Mouse (Mus musculus) kidney, adult 2 months (tissue): ENCODE data around the gene Dbndd2.

ENCODE experiments used
- CTCF ChIP-seq: fragments of 200-500 bp; conservative IDR thresholded peaks from 2 replicates; pipeline ENCODE4 v1.5.1; 2011; ENCODE audit warnings: low read depth, mild to moderate bottlenecking, control low read depth, low read length, moderate library complexity, mixed read lengths; ENCODE audit not compliant: insufficient read depth, insufficient read length
- POLR2A ChIP-seq: fragments of 200-500 bp; IDR thresholded peaks from one replicate; pipeline ENCODE4 v1.6.1; 2011; ENCODE audit warnings: low read depth, low read length, control low read depth

DNA sequence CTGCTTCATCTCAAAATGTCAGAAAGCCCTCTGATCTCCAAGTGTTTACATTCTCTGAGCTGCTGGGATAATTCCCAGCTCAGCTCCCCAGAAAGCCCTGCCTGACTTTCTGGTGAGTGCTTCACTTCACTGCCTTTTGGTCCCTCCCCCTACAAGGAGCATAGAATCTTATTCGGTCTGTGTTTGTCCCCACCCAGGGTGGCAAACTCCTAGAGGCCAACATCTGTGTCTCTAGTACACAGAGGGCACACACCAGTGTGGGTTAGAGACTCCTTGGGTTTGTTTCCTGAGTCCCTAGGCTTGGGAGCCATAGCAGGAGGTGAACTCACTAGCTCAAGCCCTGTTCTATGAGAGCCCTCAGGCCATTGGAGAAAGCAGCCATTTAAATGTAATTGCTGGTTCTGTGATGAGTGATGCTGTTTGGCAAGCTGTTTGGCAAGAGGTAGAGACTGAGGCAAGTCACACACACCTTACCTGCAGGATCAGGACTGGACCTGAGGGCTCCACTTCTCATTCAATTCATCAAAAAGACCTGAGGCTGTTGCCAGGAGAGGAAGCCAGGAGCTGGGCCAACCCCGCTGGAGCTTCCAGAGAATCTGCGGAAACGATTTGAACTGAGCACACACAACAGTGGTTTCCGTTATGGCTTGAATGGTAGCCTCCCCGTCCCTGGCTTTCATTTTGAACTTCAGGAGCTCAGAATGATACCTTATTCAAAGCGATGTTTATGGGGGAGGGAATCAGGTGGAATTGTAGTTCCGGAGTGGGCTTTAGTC is 54.9 kb downstream of the Dbndd2 start:
- TF ChIP-seq POLR2A (no peak), CTCF (no peak)
